Mouse (Mus musculus) liver, embryonic 16.5 days (tissue): ENCODE data around the gene Uqcrc2. TPM values are rescaled to one million over a fixed set of nuclear protein-coding genes. Genes with fewer than 3 reads are reported as not detected.

Experiments
- ATAC-seq: fragments of 200-750 bp; cut with Nextera tagmentation; 2 replicates; pipeline ENCODE4 v1.8.0; 2017; ENCODE audit warnings: low read depth, mild to moderate bottlenecking, moderate number of reproducible peaks, moderate library complexity
- H3K27ac ChIP-seq: fragments of 300-500 bp; sonication (generic); 2 replicates; pipeline ENCODE4 v1.5.1; 2014; ENCODE audit warnings: mild to moderate bottlenecking, low read length
- H3K27me3 ChIP-seq: fragments of 300-500 bp; sonication (generic); 2 replicates; pipeline ENCODE4 v1.6.1; 2014; ENCODE audit warnings: low read depth, low read length, mixed read lengths; ENCODE audit not compliant: control insufficient read depth, insufficient read depth
- H3K36me3 ChIP-seq: fragments of 300-500 bp; sonication (generic); 2 replicates; pipeline ENCODE4 v1.6.1; 2014; ENCODE audit warnings: mild to moderate bottlenecking; ENCODE audit not compliant: control insufficient read depth, insufficient read depth
- H3K4me1 ChIP-seq: fragments of 300-500 bp; sonication (generic); 2 replicates; pipeline ENCODE4 v1.6.1; 2014; ENCODE audit warnings: low read depth, low read length, mixed read lengths; ENCODE audit not compliant: control insufficient read depth
- H3K4me2 ChIP-seq: fragments of 300-500 bp; sonication (generic); 2 replicates; pipeline ENCODE4 v1.6.1; 2014; ENCODE audit warnings: low read depth, low read length, mixed read lengths
- H3K4me3 ChIP-seq: fragments of 300-500 bp; sonication (generic); 2 replicates; pipeline ENCODE4 v1.5.1; 2014; ENCODE audit warnings: low read depth, mild to moderate bottlenecking, low read length
- H3K9ac ChIP-seq: fragments of 300-500 bp; sonication (generic); 2 replicates; pipeline ENCODE4 v1.6.1; 2014; ENCODE audit warnings: low read depth, low read length
- H3K9me3 ChIP-seq: fragments of 300-500 bp; sonication (generic); replicated peaks from 2 replicates; pipeline ENCODE4 v1.6.1; 2016; ENCODE audit warnings: low read length; ENCODE audit not compliant: control insufficient read depth
- WGBS: fragments of 180-500 bp; shearing (Covaris S2); extraction: QIAGEN DNeasy Blood & Tissue Kit; methylation state at CpG from one replicate; pipeline ENCODE4 v1.1.7; 2014; ENCODE audit not compliant: insufficient replicate concordance; 5-methylcytosine and 5-hydroxymethylcytosine counted together
- polyA plus RNA-seq: library from polyadenylated mRNA; unstranded; fragments of >200 nt; fragmentation: Nextera tagmentation; extraction: Ambion mirVana; gene quantifications from 2 replicates; pipeline ENCODE4 v1.2.1, GENCODE M21; 2015

Gene Uqcrc2
- polyA plus RNA-seq, 1 experiment from 2014 or later = 119 TPM

GRCm38 (mm10) chr7:120635821-120636220, 845 bp downstream of the Uqcrc2 start:
- Histone ChIP-seq H3K27me3 (no peaks in the 10 kb centered on the region), H3K9ac (peak overlapping the region; percentile 96), H3K9me3 (no peaks in the 10 kb centered on the region), H3K4me1 (peaks cover 12% of the 10 kb centered on the region), H3K27ac (peak overlapping the region; percentile 87), H3K4me3 (peak overlapping the region; percentile 100), H3K4me2 (peak overlapping the region; percentile 87), H3K36me3 (peaks cover 15% of the 10 kb centered on the region)
- ATAC-seq = no peak
- WGBS = under 1% methylated on average over 11 of the region's 11 CpGs

GRCm38 (mm10) chr7:120643217-120643616, 8.2 kb downstream of the Uqcrc2 start:
- no peaks in the 10 kb centered on the region for H3K27me3 ChIP-seq
- H3K9ac ChIP-seq = no peak overlapping the region
- no peaks in the 10 kb centered on the region for H3K9me3 ChIP-seq
- ATAC-seq = no peak
- no peaks in the 10 kb centered on the region for H3K4me1 ChIP-seq
- no peak overlapping the region for H3K4me2 ChIP-seq
- no peak overlapping the region for H3K27ac ChIP-seq
- no peak overlapping the region for H3K4me3 ChIP-seq
- H3K36me3 ChIP-seq = peaks cover 38% of the 10 kb centered on the region
- 79% methylated on average over 4 of the region's 4 CpGs for WGBS

- no peak for ATAC-seq
- H3K9ac ChIP-seq = no peak overlapping the region
- H3K27me3 ChIP-seq = no peaks in the 10 kb centered on the region
- no peaks in the 10 kb centered on the region for H3K4me1 ChIP-seq
- H3K4me3 ChIP-seq = no peak overlapping the region
- 67% methylated on average over 2 of the region's 2 CpGs for WGBS
- no peak overlapping the region for H3K4me2 ChIP-seq
- no peak overlapping the region for H3K27ac ChIP-seq
- H3K36me3 ChIP-seq = peaks cover 41% of the 10 kb centered on the region
- no peaks in the 10 kb centered on the region for H3K9me3 ChIP-seq
Observed at GRCm38 (mm10) chr7:120647849-120648248, 12.9 kb downstream of the Uqcrc2 start.

- ATAC-seq = no peak
Observed at GRCm38 (mm10) chr7:120662079-120662478, 27.1 kb downstream of the Uqcrc2 start.

GRCm38 (mm10) chr7:120670153-120670875, 35.3 kb downstream of the Uqcrc2 start, which contains the start of gene Pdzd9:
TSS of gene Pdzd9 (minus strand) at chr7:120670343.
- 19% methylated on average over 14 of the region's 14 CpGs for WGBS
- no peak within 1 kb of the TSS for H3K4me2 ChIP-seq
- H3K27ac ChIP-seq = no peak within 1 kb of the TSS

More at GRCm38 (mm10) chr7:120662079-120662478, 27.1 kb downstream of the Uqcrc2 start:
- Histone ChIP-seq H3K9ac (no peak overlapping the region), H3K4me1 (no peaks in the 10 kb centered on the region), H3K4me3 (no peak overlapping the region), H3K27me3 (no peaks in the 10 kb centered on the region), H3K27ac (no peak overlapping the region), H3K9me3 (no peaks in the 10 kb centered on the region), H3K4me2 (no peak overlapping the region), H3K36me3 (peaks cover 20% of the 10 kb centered on the region)
- 60% methylated on average over 4 of the region's 4 CpGs for WGBS

GRCm38 (mm10) chr7:120671271-120671670, 36.3 kb downstream of the Uqcrc2 start:
- no peaks in the 10 kb centered on the region for H3K4me1 ChIP-seq
- H3K9me3 ChIP-seq = no peaks in the 10 kb centered on the region
- ATAC-seq = no peak
- no peak overlapping the region for H3K27ac ChIP-seq
- WGBS = 49% methylated on average over 2 of the region's 2 CpGs
- H3K4me2 ChIP-seq = no peak overlapping the region
- no peaks in the 10 kb centered on the region for H3K36me3 ChIP-seq
- H3K9ac ChIP-seq = no peak overlapping the region
- no peak overlapping the region for H3K4me3 ChIP-seq
- H3K27me3 ChIP-seq = no peaks in the 10 kb centered on the region; the same call in 1 of the 2 replicates

More at GRCm38 (mm10) chr7:120670153-120670875, 35.3 kb downstream of the Uqcrc2 start, which contains the start of gene Pdzd9:
- Histone ChIP-seq H3K9me3 (no peaks in the 10 kb centered on the region), H3K9ac (no peak within 1 kb of the TSS), H3K4me1 (no peaks in the 10 kb centered on the region), H3K4me3 (no peak within 1 kb of the TSS), H3K27me3 (no peaks in the 10 kb centered on the region; the same call in 1 of the 2 replicates), H3K36me3 (no peaks in the 10 kb centered on the region)
- peak; percentile 30; the same call in 1 of the 2 replicates for ATAC-seq

- no peaks in the 10 kb centered on the region for H3K9me3 ChIP-seq
- peak within 1 kb of the TSS; percentile 77 for H3K27ac ChIP-seq
- peak within 1 kb of the TSS; percentile 91 for H3K4me2 ChIP-seq
- H3K4me3 ChIP-seq = peak within 1 kb of the TSS; percentile 88
- no peaks in the 10 kb centered on the region for H3K27me3 ChIP-seq
- ATAC-seq = peak; percentile 93
- peak within 1 kb of the TSS; percentile 83 for H3K9ac ChIP-seq
- H3K36me3 ChIP-seq = no peaks in the 10 kb centered on the region
- under 1% methylated on average over 26 of the region's 44 CpGs for WGBS
- peaks cover 43% of the 10 kb centered on the region for H3K4me1 ChIP-seq
Observed at GRCm38 (mm10) chr7:120677001-120677643, 42.1 kb downstream of the Uqcrc2 start, which contains the start of gene Mosmo. TSS of gene Mosmo (plus strand) at chr7:120677618.

GRCm38 (mm10) chr7:120677764-120678531, 43.0 kb downstream of the Uqcrc2 start:
- WGBS = 2% methylated on average over 41 of the region's 42 CpGs
- ATAC-seq = peak; percentile 68
- Histone ChIP-seq H3K36me3 (no peaks in the 10 kb centered on the region), H3K9ac (peak overlapping the region; percentile 83), H3K9me3 (no peaks in the 10 kb centered on the region), H3K4me2 (peak overlapping the region; percentile 91), H3K27ac (peak overlapping the region; percentile 77), H3K4me1 (peaks cover 48% of the 10 kb centered on the region), H3K27me3 (no peaks in the 10 kb centered on the region), H3K4me3 (peak overlapping the region; percentile 88)
